Mouse (Mus musculus) E14TG2a.4 (cell line): ENCODE data around the gene Olfr1368.

Source experiments
- CTCF ChIP-seq: conservative IDR thresholded peaks from 2 replicates; pipeline ENCODE4 v1.5.1; 2014; ENCODE audit warnings: low read length
- NANOG ChIP-seq: IDR thresholded peaks from 2 replicates; pipeline ENCODE4 v1.6.1; 2014; ENCODE audit warnings: borderline replicate concordance, low read length, mixed read lengths
- POU5F1 ChIP-seq: IDR thresholded peaks from 2 replicates; pipeline ENCODE4 v1.6.1; 2014; ENCODE audit warnings: low read length, borderline replicate concordance

DNA sequence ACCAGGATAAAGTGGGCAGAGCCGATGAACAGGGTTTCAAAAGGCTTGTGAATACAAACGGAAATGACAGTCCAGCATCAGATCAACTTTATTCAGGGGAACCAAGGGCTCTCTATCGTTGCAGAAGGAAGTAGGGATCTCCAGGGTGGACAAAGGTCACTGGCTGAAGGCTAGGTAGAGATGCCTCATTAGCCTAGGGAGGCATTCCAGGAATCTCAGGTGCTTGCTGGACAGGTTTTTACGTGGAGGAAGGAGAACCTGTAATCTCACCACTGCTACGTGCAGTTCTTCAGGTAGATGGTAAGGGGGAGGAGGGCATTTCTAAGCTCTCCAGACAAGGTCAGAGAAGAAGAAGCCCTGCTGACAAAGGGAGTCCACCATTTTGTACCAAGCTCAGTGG, 32.0 kb upstream of the Olfr1368 start:
- no peak; the same call in 1 of the 2 replicates for TF ChIP-seq CTCF
- TF ChIP-seq POU5F1 = no peak
- no peak for TF ChIP-seq NANOG
